ENCODE assay signal across 9 mouse cellular contexts in the genomic region with DNA sequence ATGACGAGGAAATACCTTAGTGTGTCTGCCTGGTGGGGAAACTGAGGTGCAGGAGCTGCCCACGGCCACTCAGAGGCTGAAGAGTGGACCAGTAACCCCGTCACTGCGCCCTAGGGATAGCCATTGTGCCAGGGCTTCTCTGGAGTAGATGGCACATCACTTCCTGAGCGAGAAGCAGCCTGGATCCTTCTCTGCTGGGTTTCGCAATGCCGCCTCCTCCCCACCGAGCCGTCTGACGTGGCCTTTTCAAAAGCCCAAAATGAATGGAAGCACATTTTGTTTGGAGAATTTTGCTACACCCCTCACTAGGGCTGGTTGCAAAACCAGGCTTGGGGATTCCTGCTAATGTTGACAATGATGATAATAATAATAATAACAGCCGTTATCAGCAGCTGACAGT. TPM values are rescaled to one million over a fixed set of nuclear protein-coding genes. Genes with fewer than 3 reads are reported as not detected.
DNase-seq lines count a peak whose midpoint lies in the region; ATAC-seq and TF ChIP-seq lines count a peak whose summit lies in the region.
"Had no signal": no experiment of that assay in that cellular context is flagged by ENCODE, and none has a peak within 500 bp of the region (broad histone marks: within the 10 kb centered on the region; RNA-seq: fewer than 3 reads in every experiment).

No protein-coding gene starts in this region.

- no peaks in the 10 kb centered on the region for H3K9me3 ChIP-seq in lung, postnatal 0 days (ENCODE audit: low read length)
- H3K9me3 ChIP-seq: heart, embryonic 15.5 days had no signal

- H3K36me3 ChIP-seq in lung, postnatal 0 days (ENCODE audit: insufficient read depth, low read length), result no peaks in the 10 kb centered on the region
- H3K36me3 ChIP-seq: heart, embryonic 15.5 days had no signal

- DNase-seq in adrenal gland, adult 2 months, result peak; percentile 35
- DNase-seq in adrenal gland, adult 18-20 months (ENCODE audit: low spot score in 2 of 2), result no peak
- DNase-seq in kidney, postnatal 14 days, result peak; percentile 19
- no peak for DNase-seq in kidney, adult 9 months
- DNase-seq in brain, embryonic 14.5 days (ENCODE audit: low read depth), result peak; percentile 39
- peak; percentile 75 for DNase-seq in lung, postnatal 0 days (ENCODE audit: low spot score)
- DNase-seq in cerebellum, adult 9-11 months, result no peak
- DNase-seq in natural killer cell, adult 2 months (ENCODE audit: low spot score in 2 of 2), result no peak

- TF ChIP-seq POLR2A in brain, embryonic 14.5 days (IDR thresholded peaks at IDR 0.05; ENCODE audit: borderline replicate concordance, extremely low read depth, insufficient read depth, insufficient read length, poor library complexity, severe bottlenecking), result no peak

- peaks cover 21% of the 10 kb centered on the region for H3K27me3 ChIP-seq in lung, postnatal 0 days (replicated peaks; ENCODE audit: insufficient read depth, low read length)

- no peak overlapping the region for H3K9ac ChIP-seq in lung, postnatal 0 days (replicated peaks; ENCODE audit: low read depth)
- H3K9ac ChIP-seq: heart, embryonic 15.5 days had no signal

- TF ChIP-seq EP300 in lung, postnatal 0 days (IDR thresholded peaks at IDR 0.05), result no peak

- H3K4me1 ChIP-seq in lung, postnatal 0 days (ENCODE audit: insufficient read depth, low read depth, low read length), result no peaks in the 10 kb centered on the region

- no peak overlapping the region for H3K4me3 ChIP-seq in lung, postnatal 0 days (ENCODE audit: low read depth, low read length)
- H3K4me3 ChIP-seq: heart, embryonic 15.5 days had no signal

- H3K4me2 ChIP-seq in lung, postnatal 0 days (replicated peaks; ENCODE audit: low read depth, low read length), result no peak overlapping the region
- H3K4me2 ChIP-seq: heart, embryonic 15.5 days had no signal

- no peak overlapping the region for H3K27ac ChIP-seq in lung, postnatal 0 days (ENCODE audit: low read length)
- H3K27ac ChIP-seq: heart, embryonic 15.5 days had no signal

- WGBS in lung, postnatal 0 days, result 24% methylated on average over 11 of the region's 11 CpGs

- no peak for TF ChIP-seq CTCF in brain, embryonic 14.5 days (IDR thresholded peaks at IDR 0.05; ENCODE audit: borderline replicate concordance, extremely low read depth, insufficient read depth, insufficient read length)
- TF ChIP-seq CTCF in lung, postnatal 0 days (IDR thresholded peaks at IDR 0.05), result no peak

- ATAC-seq in lung, postnatal 0 days, result peak; percentile 16

RNA-seq across cellular contexts. Expression of a gene that starts 4.0 kb away (rescaled TPM):
- total RNA-seq in adrenal gland, adult 2 months (2021), result 10 to 100 TPM; 49.5 to 58.3 TPM
- 87.7 and 90.7 TPM in 2 replicates for polyA plus RNA-seq in adrenal gland, adult 2 months (2012; rRNA removed)
- total RNA-seq in adrenal gland, adult 18-20 months (2021), result 10 to 100 TPM; 43.2 to 60.8 TPM
- 344 and 397 TPM in 2 replicates for polyA plus RNA-seq in brain, embryonic 14.5 days (2012; rRNA removed)
- polyA plus RNA-seq in lung, postnatal 0 days (2015; fragmentation: Nextera tagmentation; extraction: Ambion mirVana), result 70.3 and 74.0 TPM in 2 replicates

Comparison
In these comparisons a context has a peak if more than half of its experiments do, and no peak if none do; other contexts are left out.
1. DNase-seq: peak in adrenal gland, adult 2 months (single experiment), kidney, postnatal 14 days (single experiment), brain, embryonic 14.5 days (single experiment) and lung, postnatal 0 days (single experiment); none in adrenal gland, adult 18-20 months (0 of 2), kidney, adult 9 months (single experiment), cerebellum, adult 9-11 months (single experiment) and natural killer cell, adult 2 months (0 of 2).